Mouse (Mus musculus) limb, embryonic 15.5 days (tissue): ENCODE results near the gene Tctex1d4. TPM values are rescaled to one million over a fixed set of nuclear protein-coding genes. Genes with fewer than 3 reads are reported as not detected.

Experiments
- ATAC-seq: fragments of 200-750 bp; cut with Nextera tagmentation; 2 replicates; pipeline ENCODE4 v1.8.0; 2017; ENCODE audit warnings: low read depth, moderate TSS enrichment; ENCODE audit not compliant: insufficient number of reproducible peaks, low FRiP score, low TSS enrichment
- H3K27ac ChIP-seq: fragments of 300-500 bp; sonication (generic); 2 replicates; pipeline ENCODE4 v1.5.1; 2015; ENCODE audit warnings: moderate library complexity, mild to moderate bottlenecking, inconsistent platforms
- H3K27me3 ChIP-seq: fragments of 300-500 bp; sonication (generic); 2 replicates; pipeline ENCODE4 v1.6.1; 2015; ENCODE audit warnings: inconsistent platforms
- H3K36me3 ChIP-seq: fragments of 300-500 bp; sonication (generic); 2 replicates; pipeline ENCODE4 v1.6.1; 2015; ENCODE audit warnings: inconsistent platforms
- H3K4me1 ChIP-seq: fragments of 300-500 bp; sonication (generic); 2 replicates; pipeline ENCODE4 v1.6.1; 2015; ENCODE audit warnings: inconsistent platforms
- H3K4me2 ChIP-seq: fragments of 300-500 bp; sonication (generic); 2 replicates; pipeline ENCODE4 v1.6.1; 2015; ENCODE audit warnings: mild to moderate bottlenecking, inconsistent platforms
- H3K4me3 ChIP-seq: fragments of 300-500 bp; sonication (generic); 2 replicates; pipeline ENCODE4 v1.5.1; 2015; ENCODE audit warnings: mild to moderate bottlenecking, inconsistent platforms
- H3K9ac ChIP-seq: fragments of 300-500 bp; sonication (generic); 2 replicates; pipeline ENCODE4 v1.6.1; 2015; ENCODE audit warnings: inconsistent platforms
- H3K9me3 ChIP-seq: fragments of 300-500 bp; sonication (generic); 2 replicates; pipeline ENCODE4 v1.6.1; 2016; ENCODE audit warnings: inconsistent platforms
- WGBS: fragments of 180-500 bp; shearing (Covaris S2); methylation state at CpG from one replicate; pipeline ENCODE4 v1.1.7; 2015; 5-methylcytosine and 5-hydroxymethylcytosine counted together
- polyA plus RNA-seq: library from polyadenylated mRNA; unstranded; fragments of >200 nt; fragmentation: Nextera tagmentation; extraction: Ambion mirVana; gene quantifications from 2 replicates; pipeline ENCODE4 v1.2.1, GENCODE M21; 2015

The Tctex1d4 gene
- polyA plus RNA-seq, 1 experiment from 2014 or later, result not detected

- no peak overlapping the region for H3K27ac ChIP-seq
- ATAC-seq, result no peak
- H3K4me2 ChIP-seq, result no peak overlapping the region
- peaks cover 19% of the 10 kb centered on the region for H3K4me1 ChIP-seq
- peaks cover 29% of the 10 kb centered on the region for H3K36me3 ChIP-seq
- H3K27me3 ChIP-seq, result no peaks in the 10 kb centered on the region
- H3K9me3 ChIP-seq, result no peaks in the 10 kb centered on the region
- 73% methylated on average over 10 of the region's 10 CpGs for WGBS
- no peak overlapping the region for H3K9ac ChIP-seq
- H3K4me3 ChIP-seq, result no peak overlapping the region
Observed at GRCm38 (mm10) chr4:117104672-117105071, 21.9 kb upstream of the Tctex1d4 start.

GRCm38 (mm10) chr4:117105127-117105526 lies 21.5 kb upstream of the Tctex1d4 start:
- Histone ChIP-seq H3K4me2 (no peak overlapping the region), H3K36me3 (peaks cover 34% of the 10 kb centered on the region), H3K9ac (no peak overlapping the region), H3K27me3 (no peaks in the 10 kb centered on the region), H3K9me3 (no peaks in the 10 kb centered on the region), H3K27ac (no peak overlapping the region), H3K4me3 (no peak overlapping the region), H3K4me1 (peaks cover 19% of the 10 kb centered on the region)
- no peak for ATAC-seq
- WGBS, result 49% methylated on average over 10 of the region's 10 CpGs

- ATAC-seq, result no peak
- 89% methylated on average over 18 of the region's 18 CpGs for WGBS
- Histone ChIP-seq H3K4me2 (no peak overlapping the region), H3K9me3 (no peaks in the 10 kb centered on the region), H3K27me3 (no peaks in the 10 kb centered on the region), H3K9ac (no peak overlapping the region), H3K4me3 (no peak overlapping the region), H3K36me3 (peaks cover 52% of the 10 kb centered on the region), H3K27ac (no peak overlapping the region), H3K4me1 (peaks cover 8% of the 10 kb centered on the region)
Observed at GRCm38 (mm10) chr4:117107813-117108523, 18.6 kb upstream of the Tctex1d4 start.

GRCm38 (mm10) chr4:117108524-117108849 lies 18.1 kb upstream of the Tctex1d4 start:
- Histone ChIP-seq H3K27ac (no peak overlapping the region), H3K36me3 (peaks cover 52% of the 10 kb centered on the region), H3K4me3 (no peak overlapping the region), H3K27me3 (no peaks in the 10 kb centered on the region), H3K9ac (no peak overlapping the region), H3K4me1 (peaks cover 8% of the 10 kb centered on the region), H3K4me2 (no peak overlapping the region), H3K9me3 (no peaks in the 10 kb centered on the region)
- WGBS, result 90% methylated on average over 6 of the region's 6 CpGs
- ATAC-seq, result no peak

GRCm38 (mm10) chr4:117109330-117109729 lies 17.3 kb upstream of the Tctex1d4 start:
- H3K27me3 ChIP-seq, result no peaks in the 10 kb centered on the region
- H3K4me2 ChIP-seq, result no peak overlapping the region
- WGBS, result 94% methylated on average over 25 of the region's 25 CpGs

GRCm38 (mm10) chr4:117110249-117110648 lies 16.3 kb upstream of the Tctex1d4 start:
- Histone ChIP-seq H3K27me3 (no peaks in the 10 kb centered on the region), H3K27ac (no peak overlapping the region), H3K4me1 (peaks cover 1% of the 10 kb centered on the region), H3K36me3 (peaks cover 63% of the 10 kb centered on the region), H3K4me3 (no peak overlapping the region), H3K4me2 (no peak overlapping the region), H3K9me3 (no peaks in the 10 kb centered on the region), H3K9ac (no peak overlapping the region)
- WGBS, result 88% methylated on average over 13 of the region's 13 CpGs
- ATAC-seq, result no peak

More at GRCm38 (mm10) chr4:117109330-117109729, 17.3 kb upstream of the Tctex1d4 start:
- H3K36me3 ChIP-seq, result peaks cover 55% of the 10 kb centered on the region
- no peak overlapping the region for H3K27ac ChIP-seq
- H3K9ac ChIP-seq, result no peak overlapping the region
- H3K9me3 ChIP-seq, result no peaks in the 10 kb centered on the region
- no peak overlapping the region for H3K4me3 ChIP-seq
- ATAC-seq, result no peak
- peaks cover 8% of the 10 kb centered on the region for H3K4me1 ChIP-seq

- no peaks in the 10 kb centered on the region for H3K4me1 ChIP-seq
- no peak overlapping the region for H3K9ac ChIP-seq
- H3K9me3 ChIP-seq, result no peaks in the 10 kb centered on the region
- 90% methylated on average over 11 of the region's 11 CpGs for WGBS
- H3K27ac ChIP-seq, result no peak overlapping the region
- H3K4me3 ChIP-seq, result no peak overlapping the region
- ATAC-seq, result no peak
- no peak overlapping the region for H3K4me2 ChIP-seq
- H3K36me3 ChIP-seq, result peaks cover 63% of the 10 kb centered on the region
- no peaks in the 10 kb centered on the region for H3K27me3 ChIP-seq
Observed at GRCm38 (mm10) chr4:117110985-117111384, 15.6 kb upstream of the Tctex1d4 start.

GRCm38 (mm10) chr4:117113237-117113636 lies 13.4 kb upstream of the Tctex1d4 start:
- Histone ChIP-seq H3K27me3 (no peaks in the 10 kb centered on the region), H3K9me3 (no peaks in the 10 kb centered on the region), H3K4me1 (no peaks in the 10 kb centered on the region), H3K27ac (no peak overlapping the region), H3K9ac (no peak overlapping the region), H3K4me2 (no peak overlapping the region), H3K36me3 (peaks cover 51% of the 10 kb centered on the region), H3K4me3 (no peak overlapping the region)
- ATAC-seq, result no peak
- WGBS, result 90% methylated on average over 1 of the region's 1 CpGs

- peaks cover 29% of the 10 kb centered on the region for H3K36me3 ChIP-seq
- H3K4me2 ChIP-seq, result no peak overlapping the region
- no peaks in the 10 kb centered on the region for H3K9me3 ChIP-seq
- WGBS, result 72% methylated on average over 5 of the region's 5 CpGs
- peaks cover 5% of the 10 kb centered on the region for H3K4me1 ChIP-seq
- H3K27me3 ChIP-seq, result no peaks in the 10 kb centered on the region
- H3K27ac ChIP-seq, result no peak overlapping the region
- no peak overlapping the region for H3K9ac ChIP-seq
- no peak overlapping the region for H3K4me3 ChIP-seq
- ATAC-seq, result no peak
Observed at GRCm38 (mm10) chr4:117115592-117115991, 11.0 kb upstream of the Tctex1d4 start.

- no peak overlapping the region for H3K9ac ChIP-seq
- H3K27ac ChIP-seq, result no peak overlapping the region
- WGBS, result 88% methylated on average over 7 of the region's 7 CpGs
- H3K9me3 ChIP-seq, result no peaks in the 10 kb centered on the region
- H3K4me2 ChIP-seq, result no peak overlapping the region
- peaks cover 15% of the 10 kb centered on the region for H3K4me1 ChIP-seq
- H3K27me3 ChIP-seq, result no peaks in the 10 kb centered on the region
- peaks cover 11% of the 10 kb centered on the region; the same call in 1 of the 2 replicates for H3K36me3 ChIP-seq
- H3K4me3 ChIP-seq, result no peak overlapping the region
- no peak for ATAC-seq
Observed at GRCm38 (mm10) chr4:117117931-117118330, 8.7 kb upstream of the Tctex1d4 start.

- peaks cover 5% of the 10 kb centered on the region; the same call in 1 of the 2 replicates for H3K36me3 ChIP-seq
- H3K4me3 ChIP-seq, result peak overlapping the region; percentile 73
- 68% methylated on average over 5 of the region's 5 CpGs for WGBS
- no peak for ATAC-seq
- no peaks in the 10 kb centered on the region for H3K27me3 ChIP-seq
- no peaks in the 10 kb centered on the region for H3K9me3 ChIP-seq
- peaks cover 23% of the 10 kb centered on the region for H3K4me1 ChIP-seq
- peak overlapping the region; percentile 89 for H3K27ac ChIP-seq
- H3K4me2 ChIP-seq, result peak overlapping the region; percentile 100
- H3K9ac ChIP-seq, result peak overlapping the region; percentile 57
Observed at GRCm38 (mm10) chr4:117119636-117120035, 7.0 kb upstream of the Tctex1d4 start.

- H3K27ac ChIP-seq, result peak overlapping the region; percentile 89
- 6% methylated on average over 10 of the region's 10 CpGs for WGBS
- H3K4me2 ChIP-seq, result peak overlapping the region; percentile 100
- peak overlapping the region; percentile 73 for H3K4me3 ChIP-seq
- peak overlapping the region; percentile 57 for H3K9ac ChIP-seq
- no peaks in the 10 kb centered on the region for H3K9me3 ChIP-seq
- no peaks in the 10 kb centered on the region for H3K27me3 ChIP-seq
- no peak for ATAC-seq
- peaks cover 27% of the 10 kb centered on the region for H3K4me1 ChIP-seq
- H3K36me3 ChIP-seq, result peaks cover under 1% of the 10 kb centered on the region; the same call in 1 of the 2 replicates
Observed at GRCm38 (mm10) chr4:117120052-117120444, 6.5 kb upstream of the Tctex1d4 start.
